Mouse (Mus musculus) MEL (cell line): ENCODE results near the gene Lrba. TPM values are rescaled to one million over a fixed set of nuclear protein-coding genes. Genes with fewer than 3 reads are reported as not detected.

ENCODE experiments used
- DNase-seq: peaks from one replicate; pipeline ENCODE4 v3.0.0; 2011; ENCODE audit warnings: low read depth, low spot score
- H3K27ac ChIP-seq: 2 replicates; pipeline ENCODE4 v1.5.1; 2012; ENCODE audit warnings: low read depth, mild to moderate bottlenecking, control low read depth, low read length, moderate library complexity; ENCODE audit not compliant: control insufficient read depth
- H3K27me3 ChIP-seq, 2 experiments: fragments of 150-350 bp in 1 of 2; sonication (generic) in 1 of 2; 2 replicates each; pipeline ENCODE4 v1.6.1; 2012; ENCODE audit warnings: low read length in 2 of 2, mild to moderate bottlenecking in 2 of 2, improper control_type of control experiment in 1 of 2, moderate library complexity in 1 of 2; ENCODE audit not compliant: insufficient read depth in 2 of 2, control insufficient read depth in 1 of 2
- H3K36me3 ChIP-seq, 2 experiments: 2 replicates each; pipeline ENCODE4 v1.6.1; 2012 to 2014; ENCODE audit warnings: low read length in 2 of 2, improper control_type of control experiment in 1 of 2, inconsistent platforms in 1 of 2, mild to moderate bottlenecking in 1 of 2; ENCODE audit not compliant: insufficient read depth in 2 of 2, control insufficient read depth in 1 of 2
- H3K4me1 ChIP-seq, 2 experiments: fragments of 150-350 bp in 1 of 2; sonication (generic) in 1 of 2; 2 replicates each; pipeline ENCODE4 v1.6.1; 2012; ENCODE audit warnings: low read length in 2 of 2, improper control_type of control experiment in 1 of 2, mild to moderate bottlenecking in 1 of 2; ENCODE audit not compliant: insufficient read depth in 2 of 2, control insufficient read depth in 1 of 2
- H3K4me3 ChIP-seq, 2 experiments: fragments of 150-350 bp in 1 of 2; sonication (generic) in 1 of 2; 2 replicates each; pipeline ENCODE4 v1.5.1; 2012; ENCODE audit warnings: low read depth in 2 of 2, low read length in 2 of 2, mild to moderate bottlenecking in 2 of 2, moderate library complexity in 2 of 2, control low read depth in 1 of 2, improper control_type of control experiment in 1 of 2; ENCODE audit not compliant: control insufficient read depth in 1 of 2, insufficient read depth in 1 of 2
- H3K79me2 ChIP-seq: 2 replicates; pipeline ENCODE4 v1.6.1; 2012; ENCODE audit warnings: mild to moderate bottlenecking, low read length, moderate library complexity; ENCODE audit not compliant: control insufficient read depth, poor library complexity, insufficient read depth
- H3K9ac ChIP-seq: 2 replicates; pipeline ENCODE4 v1.6.1; 2012; ENCODE audit warnings: low read depth, mild to moderate bottlenecking, control low read depth, low read length, moderate library complexity; ENCODE audit not compliant: control insufficient read depth, poor library complexity, severe bottlenecking
- H3K9me3 ChIP-seq: fragments of 150-350 bp; sonication (generic); replicated peaks from 2 replicates; pipeline ENCODE4 v1.6.1; 2012; ENCODE audit warnings: mild to moderate bottlenecking, low read length, improper control_type of control experiment, moderate library complexity; ENCODE audit not compliant: insufficient read depth
- BHLHE40 ChIP-seq: IDR thresholded peaks from 2 replicates; pipeline ENCODE4 v1.6.1; 2012; ENCODE audit warnings: low read depth, mild to moderate bottlenecking, inconsistent platforms, low read length, improper control_type of control experiment, borderline replicate concordance
- CHD1 ChIP-seq: IDR thresholded peaks from 2 replicates; pipeline ENCODE4 v1.6.1; 2012; ENCODE audit warnings: low read depth, mild to moderate bottlenecking, inconsistent platforms, low read length, improper control_type of control experiment
- E2F4 ChIP-seq: IDR thresholded peaks from 2 replicates; pipeline ENCODE4 v1.6.1; 2011; ENCODE audit warnings: low read depth, low read length, improper control_type of control experiment, borderline replicate concordance
- ELF1 ChIP-seq: IDR thresholded peaks from 2 replicates; pipeline ENCODE4 v1.6.1; 2014; ENCODE audit warnings: low read depth, mild to moderate bottlenecking, inconsistent platforms, low read length, improper control_type of control experiment, moderate library complexity
- EP300 ChIP-seq, 2 experiments: IDR thresholded peaks; 2 replicates each; pipeline ENCODE4 v1.6.1; 2011; ENCODE audit warnings: improper control_type of control experiment in 2 of 2, low read length in 2 of 2, low read depth in 1 of 2, mild to moderate bottlenecking in 1 of 2
- ETS1 ChIP-seq: IDR thresholded peaks from 2 replicates; pipeline ENCODE4 v1.6.1; 2012; ENCODE audit warnings: low read depth, mild to moderate bottlenecking, inconsistent platforms, low read length, improper control_type of control experiment, moderate library complexity
- GATA1 ChIP-seq: IDR thresholded peaks from 2 replicates; pipeline ENCODE4 v1.6.1; 2011; ENCODE audit warnings: low read depth, low read length, improper control_type of control experiment
- JUND ChIP-seq: IDR thresholded peaks from 2 replicates; pipeline ENCODE4 v1.6.1; 2011; ENCODE audit warnings: low read depth, mild to moderate bottlenecking, improper control_type of control experiment, low read length
- KAT2A ChIP-seq: conservative IDR thresholded peaks from 2 replicates; pipeline ENCODE4 v1.6.1; 2012; ENCODE audit warnings: low read depth, low read length, improper control_type of control experiment, inconsistent platforms
- MAFK ChIP-seq: IDR thresholded peaks from 2 replicates; pipeline ENCODE4 v1.6.1; 2011; ENCODE audit warnings: low read depth, mild to moderate bottlenecking, low read length, improper control_type of control experiment, borderline replicate concordance
- MAX ChIP-seq: IDR thresholded peaks from 2 replicates; pipeline ENCODE4 v1.6.1; 2011; ENCODE audit warnings: low read length, improper control_type of control experiment
- MAZ ChIP-seq: IDR thresholded peaks from 2 replicates; pipeline ENCODE4 v1.6.1; 2012; ENCODE audit warnings: low read depth, mild to moderate bottlenecking, inconsistent platforms, low read length, improper control_type of control experiment
- MXI1 ChIP-seq: IDR thresholded peaks from 2 replicates; pipeline ENCODE4 v1.6.1; 2011; ENCODE audit warnings: mild to moderate bottlenecking, low read depth, low read length, improper control_type of control experiment
- MYB ChIP-seq: IDR thresholded peaks from 2 replicates; pipeline ENCODE4 v1.6.1; 2011; ENCODE audit warnings: mild to moderate bottlenecking, low read depth, low read length, improper control_type of control experiment
- MYC ChIP-seq: IDR thresholded peaks from 2 replicates; pipeline ENCODE4 v1.6.1; 2011; ENCODE audit warnings: low read depth, mild to moderate bottlenecking, low read length, improper control_type of control experiment, moderate library complexity
- NELFE ChIP-seq: IDR thresholded peaks from 2 replicates; pipeline ENCODE4 v1.6.1; 2011; ENCODE audit warnings: low read depth, low read length, improper control_type of control experiment
- POLR2A ChIP-seq, 2 experiments: IDR thresholded peaks; 2 replicates each; pipeline ENCODE4 v1.6.1; 2011 to 2012; ENCODE audit warnings: low read length in 2 of 2, mild to moderate bottlenecking in 2 of 2, control low read depth in 1 of 2, improper control_type of control experiment in 1 of 2, low read depth in 1 of 2, moderate library complexity in 1 of 2; ENCODE audit not compliant: control insufficient read depth in 1 of 2, insufficient read depth in 1 of 2, poor library complexity in 1 of 2
- POLR2AphosphoS2 ChIP-seq: IDR thresholded peaks from 2 replicates; pipeline ENCODE4 v1.6.1; 2011; ENCODE audit warnings: low read length, improper control_type of control experiment
- POLR2AphosphoS5 ChIP-seq: IDR thresholded peaks from 2 replicates; pipeline ENCODE4 v1.6.1; 2012; ENCODE audit warnings: low read depth, borderline replicate concordance, mild to moderate bottlenecking, inconsistent platforms, low read length, moderate library complexity, mixed read lengths
- RAD21 ChIP-seq: IDR thresholded peaks from 2 replicates; pipeline ENCODE4 v1.6.1; 2011; ENCODE audit warnings: mild to moderate bottlenecking, low read depth, low read length, improper control_type of control experiment
- RCOR1 ChIP-seq: IDR thresholded peaks from 2 replicates; pipeline ENCODE4 v1.6.1; 2012; ENCODE audit warnings: low read depth, mild to moderate bottlenecking, inconsistent platforms, low read length, improper control_type of control experiment
- SIN3A ChIP-seq: IDR thresholded peaks from 2 replicates; pipeline ENCODE4 v1.6.1; 2012; ENCODE audit warnings: low read length, improper control_type of control experiment, inconsistent platforms
- SMC3 ChIP-seq: IDR thresholded peaks from 2 replicates; pipeline ENCODE4 v1.6.1; 2011; ENCODE audit warnings: low read depth, low read length, improper control_type of control experiment
- TAL1 ChIP-seq: IDR thresholded peaks from 2 replicates; pipeline ENCODE4 v1.6.1; 2012; ENCODE audit warnings: mild to moderate bottlenecking, inconsistent platforms, low read length, moderate library complexity, mixed read lengths
- TCF12 ChIP-seq: IDR thresholded peaks from 2 replicates; pipeline ENCODE4 v1.6.1; 2014; ENCODE audit warnings: low read depth, mild to moderate bottlenecking, inconsistent platforms, low read length, improper control_type of control experiment, moderate library complexity
- USF1 ChIP-seq: IDR thresholded peaks from 2 replicates; pipeline ENCODE4 v1.6.1; 2014; ENCODE audit warnings: low read depth, mild to moderate bottlenecking, inconsistent platforms, low read length, improper control_type of control experiment, moderate library complexity
- ZC3H11A ChIP-seq: IDR thresholded peaks from 2 replicates; pipeline ENCODE4 v1.6.1; 2012; ENCODE audit warnings: low read depth, mild to moderate bottlenecking, inconsistent platforms, low read length, improper control_type of control experiment
- ZKSCAN1 ChIP-seq: IDR thresholded peaks from 2 replicates; pipeline ENCODE4 v1.6.1; 2012; ENCODE audit warnings: low read depth, mild to moderate bottlenecking, inconsistent platforms, low read length, improper control_type of control experiment, moderate library complexity
- ZMIZ1 ChIP-seq: IDR thresholded peaks from 2 replicates; pipeline ENCODE4 v1.6.1; 2012; ENCODE audit warnings: low read depth, mild to moderate bottlenecking, inconsistent platforms, low read length, improper control_type of control experiment, moderate library complexity
- polyA plus RNA-seq, 2 experiments: library from polyadenylated mRNA; stranded (reverse) in 1 of 2; unstranded in 1 of 2; fragments of >175 nt in 1 of 2; fragments of >200 nt in 1 of 2; gene quantifications; 2 replicates each; pipeline versions ENCODE4 v1.2.1 to v1.2.4; 2012; ENCODE audit warnings: low replicate concordance in 2 of 2, low read depth in 1 of 2; ENCODE audit not compliant: insufficient read length in 2 of 2, insufficient read depth in 1 of 2, missing spikeins in 1 of 2
- total RNA-seq: library from RNA; depleted of rRNA; stranded (reverse); fragments of 300-350 nt; gene quantifications from 2 replicates; pipeline ENCODE4 v1.2.3, GENCODE M21; 2012

The Lrba gene
- total and polyA plus RNA-seq, 3 experiments: 10.9 to 17.9 TPM; not detected in 1

DNA sequence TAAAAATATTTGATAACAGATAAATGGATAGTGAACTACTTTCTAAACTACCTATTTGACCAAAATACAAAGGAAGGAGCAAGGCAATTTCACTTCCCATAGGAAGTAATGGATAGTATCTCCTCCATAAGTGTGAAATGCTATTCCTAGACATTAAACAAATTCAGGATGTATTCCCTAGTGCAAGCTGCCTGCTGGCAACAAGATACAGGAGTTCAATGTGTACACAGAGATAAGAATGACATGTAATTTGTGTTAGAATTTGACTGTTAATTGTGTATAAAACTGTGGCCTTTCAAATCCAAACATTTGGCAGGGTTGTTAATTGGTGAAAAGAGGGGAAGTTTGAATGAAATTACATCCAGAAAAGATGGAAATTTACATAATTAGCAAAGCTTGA, 350.8 kb downstream of the Lrba start:
- no peak overlapping the region for H3K4me3 ChIP-seq
- H3K79me2 ChIP-seq: no peaks in the 10 kb centered on the region
- H3K9me3 ChIP-seq: no peaks in the 10 kb centered on the region
- no peak overlapping the region for H3K9ac ChIP-seq
- TF ChIP-seq BHLHE40 (no peak), MYC (no peak), MAX (no peak), MXI1 (no peak), POLR2AphosphoS5 (no peak), SMC3 (no peak), CHD1 (no peak), MYB (no peak), USF1 (no peak), RCOR1 (no peak), ELF1 (no peak), RAD21 (no peak), JUND (no peak), SIN3A (no peak), TCF12 (peak; percentile 44; the same call in 1 of the 2 replicates), KAT2A (no peak), MAFK (no peak), EP300 (IDR thresholded peaks at IDR 0.05; ENCODE audit: low read depth in 1 of 2, low read length in 2 of 2) (peak in 1 of 2 experiments; percentile 51; a peak in 3 of 4 replicates), POLR2A (IDR thresholded peaks at IDR 0.05; ENCODE audit: control insufficient read depth in 1 of 2, insufficient read depth in 1 of 2, low read depth in 1 of 2, low read length in 2 of 2, poor library complexity in 1 of 2) (no peak), ZMIZ1 (no peak), ZKSCAN1 (no peak), TAL1 (peak; percentile 53), E2F4 (no peak), GATA1 (peak; percentile 34; the same call in 1 of the 2 replicates), ZC3H11A (no peak), POLR2AphosphoS2 (no peak), ETS1 (no peak), NELFE (no peak), MAZ (no peak)
- TF ChIP-seq, all 39 proteins: peak for 4
- peak; percentile 12 for DNase-seq
- H3K27ac ChIP-seq: no peak overlapping the region
- H3K4me1 ChIP-seq: no peaks in the 10 kb centered on the region
- H3K27me3 ChIP-seq: no peaks in the 10 kb centered on the region
- peaks cover 0 to 3% of the 10 kb centered on the region in 2 experiments; a peak in 1 of 4 replicates for H3K36me3 ChIP-seq
